Comparison of ENCODE assay signal across 18 mouse cellular contexts in genomic region chr8:95146044-95146745, GRCm38 (mm10). TPM values are rescaled to one million over a fixed set of nuclear protein-coding genes. Genes with fewer than 3 reads are reported as not detected.
DNase-seq lines count a peak whose midpoint lies in the region; ATAC-seq and TF ChIP-seq lines count a peak whose summit lies in the region.
"Had no signal": no experiment of that assay in that cellular context is flagged by ENCODE, and none has a peak within 500 bp of the region (broad histone marks: within the 10 kb centered on the region; RNA-seq: fewer than 3 reads in every experiment).

No protein-coding gene starts in this region.

- TF ChIP-seq POLR2A in liver, adult 2 months (IDR thresholded peaks at IDR 0.05; ENCODE audit: extremely low read depth, insufficient read depth, low read length) = no peak

- DNase-seq in adrenal gland, postnatal 10 days = peak; percentile 62
- no peak for DNase-seq in adrenal gland, postnatal 4 days (ENCODE audit: low spot score in 2 of 2)
- DNase-seq in liver, adult 2 months (ENCODE audit: extremely low read depth, low read depth, low spot score) = peak; percentile 100
- DNase-seq in lung, postnatal 36 days = peak; percentile 63
- DNase-seq in layer of hippocampus, postnatal 10 days (ENCODE audit: low spot score in 2 of 2) = no peak
- no peak for DNase-seq in left cerebral cortex, postnatal 25 days (ENCODE audit: low spot score in 2 of 2)
- DNase-seq: cerebellum, adult 18-20 months; heart, adult 18-20 months; right cerebral cortex, postnatal 14 days had no signal

- H3K79me2 ChIP-seq in liver, adult 2 months (ENCODE audit: control insufficient read depth, insufficient read depth, low read length) = peaks cover 3% of the 10 kb centered on the region; the same call in 1 of the 2 replicates

- TF ChIP-seq CTCF in liver, adult 2 months (IDR thresholded peaks at IDR 0.05; ENCODE audit: low read depth, low read length) = no peak

- H3K27me3 ChIP-seq in liver, adult 2 months (ENCODE audit: control insufficient read depth, insufficient read depth, low read length) = no peaks in the 10 kb centered on the region
- peaks cover 44% of the 10 kb centered on the region for H3K27me3 ChIP-seq in liver, embryonic 12.5 days (replicated peaks)
- H3K27me3 ChIP-seq in intestine, embryonic 16.5 days (replicated peaks; ENCODE audit: control insufficient read depth, insufficient read depth, low read length) = no peaks in the 10 kb centered on the region
- H3K27me3 ChIP-seq: embryonic facial prominence, embryonic 13.5 days; heart, embryonic 15.5 days; limb, embryonic 13.5 days; lung, embryonic 15.5 days; neural tube, embryonic 13.5 days had no signal

- H3K27ac ChIP-seq in liver, adult 2 months (replicated peaks; ENCODE audit: insufficient read depth, low read depth, low read length) = peak overlapping the region; percentile 65
- no peak overlapping the region for H3K27ac ChIP-seq in liver, embryonic 12.5 days
- H3K27ac ChIP-seq in intestine, embryonic 16.5 days (ENCODE audit: low read length) = peak overlapping the region; percentile 33; the same call in 1 of the 2 replicates
- H3K27ac ChIP-seq: embryonic facial prominence, embryonic 13.5 days; heart, embryonic 15.5 days; limb, embryonic 13.5 days; midbrain, embryonic 10.5 days; neural tube, embryonic 13.5 days had no signal

- 59% methylated on average over 2 of the region's 2 CpGs for WGBS in liver, adult 2 months
- WGBS in liver, embryonic 12.5 days (ENCODE audit: insufficient replicate concordance) = 60% methylated on average over 2 of the region's 2 CpGs
- WGBS in intestine, embryonic 16.5 days = 57% methylated on average over 2 of the region's 2 CpGs

- H3K9me3 ChIP-seq in liver, embryonic 12.5 days (replicated peaks) = no peaks in the 10 kb centered on the region
- no peaks in the 10 kb centered on the region for H3K9me3 ChIP-seq in intestine, embryonic 16.5 days (ENCODE audit: control insufficient read depth, low read length)
- H3K9me3 ChIP-seq: embryonic facial prominence, embryonic 13.5 days; heart, embryonic 15.5 days; limb, embryonic 13.5 days; lung, embryonic 15.5 days; midbrain, embryonic 10.5 days; neural tube, embryonic 13.5 days had no signal

- intact Hi-C loops in left cerebral cortex, postnatal 25 days (cut with DNase I) = no loop called here

- no peak overlapping the region for H3K9ac ChIP-seq in liver, adult 2 months (ENCODE audit: low read depth, low read length)
- no peak overlapping the region for H3K9ac ChIP-seq in liver, embryonic 12.5 days
- no peak overlapping the region for H3K9ac ChIP-seq in intestine, embryonic 16.5 days (ENCODE audit: low read depth, low read length)
- H3K9ac ChIP-seq: embryonic facial prominence, embryonic 13.5 days; heart, embryonic 15.5 days; limb, embryonic 13.5 days; lung, embryonic 15.5 days; neural tube, embryonic 13.5 days had no signal

- no peak overlapping the region for H3K4me2 ChIP-seq in liver, embryonic 12.5 days
- H3K4me2 ChIP-seq in intestine, embryonic 16.5 days (ENCODE audit: low read depth, low read length) = no peak overlapping the region
- H3K4me2 ChIP-seq: embryonic facial prominence, embryonic 13.5 days; heart, embryonic 15.5 days; limb, embryonic 13.5 days; lung, embryonic 15.5 days; neural tube, embryonic 13.5 days had no signal

- H3K4me1 ChIP-seq in liver, adult 2 months (ENCODE audit: control insufficient read depth, insufficient read depth, low read length) = peaks cover 32% of the 10 kb centered on the region
- H3K4me1 ChIP-seq in liver, embryonic 12.5 days = peaks cover 43% of the 10 kb centered on the region
- peaks cover 47% of the 10 kb centered on the region for H3K4me1 ChIP-seq in intestine, embryonic 16.5 days (ENCODE audit: control insufficient read depth, insufficient read depth, low read length)

- no peak for ATAC-seq in liver, embryonic 12.5 days
- ATAC-seq in intestine, embryonic 16.5 days = peak; percentile 12
- ATAC-seq: forebrain, embryonic 16.5 days had no signal

- no peaks in the 10 kb centered on the region for H3K36me3 ChIP-seq in liver, adult 2 months (ENCODE audit: control insufficient read depth, insufficient read depth, low read length)
- H3K36me3 ChIP-seq in liver, embryonic 12.5 days = no peaks in the 10 kb centered on the region
- no peaks in the 10 kb centered on the region for H3K36me3 ChIP-seq in intestine, embryonic 16.5 days (ENCODE audit: control insufficient read depth, insufficient read depth, low read length)
- H3K36me3 ChIP-seq: embryonic facial prominence, embryonic 13.5 days; heart, embryonic 15.5 days; limb, embryonic 13.5 days; lung, embryonic 15.5 days; midbrain, embryonic 10.5 days; neural tube, embryonic 13.5 days had no signal

- H3K4me3 ChIP-seq in liver, adult 2 months (ENCODE audit: insufficient read depth, low read depth, low read length) = no peak overlapping the region
- no peak overlapping the region for H3K4me3 ChIP-seq in liver, embryonic 12.5 days
- no peak overlapping the region for H3K4me3 ChIP-seq in intestine, embryonic 16.5 days (ENCODE audit: low read length)
- H3K4me3 ChIP-seq: embryonic facial prominence, embryonic 13.5 days; heart, embryonic 15.5 days; limb, embryonic 13.5 days; lung, embryonic 15.5 days; midbrain, embryonic 10.5 days; neural tube, embryonic 13.5 days had no signal

RNA-seq across cellular contexts. Expression of gene Kifc3, which starts 56.4 kb away (rescaled TPM):
- 10 to 100 TPM; 80.0 to 89.0 TPM for total RNA-seq in adrenal gland, postnatal 10 days (2021)
- 100 to 1,000 TPM; 116 to 117 TPM for total RNA-seq in adrenal gland, postnatal 4 days (2021)
- 6.8 and 9.3 TPM in 2 replicates for total RNA-seq in liver, adult 2 months (2014; rRNA removed)
- polyA plus RNA-seq in liver, adult 2 months (2012; rRNA removed) = 17.3 and 28.3 TPM in 2 replicates
- polyA plus RNA-seq in liver, embryonic 12.5 days (2016; fragmentation: Nextera tagmentation; extraction: Ambion mirVana) = 6.2 and 8.8 TPM in 2 replicates
- 23.4 and 30.9 TPM in 2 replicates for polyA plus RNA-seq in intestine, embryonic 16.5 days (2015; fragmentation: Nextera tagmentation; extraction: Ambion mirVana)
- total RNA-seq in layer of hippocampus, postnatal 10 days (2021) = 10 to 100 TPM; 72.4 to 90.2 TPM
- 10 to 100 TPM; 52.6 to 53.0 TPM for total RNA-seq in left cerebral cortex, postnatal 25 days (2021)

Comparison
In these comparisons a context has a peak if more than half of its experiments do, and no peak if none do; other contexts are left out.
1. DNase-seq: peak in adrenal gland, postnatal 10 days (single experiment), liver, adult 2 months (single experiment) and lung, postnatal 36 days (single experiment); none in adrenal gland, postnatal 4 days (0 of 2), layer of hippocampus, postnatal 10 days (0 of 2) and left cerebral cortex, postnatal 25 days (0 of 2).